Mouse (Mus musculus) testis, adult 2 months (tissue): Measurements from ENCODE around the gene Atf7. TPM values are rescaled to one million over a fixed set of nuclear protein-coding genes. Genes with fewer than 3 reads are reported as not detected.

ENCODE experiments used
- H3K27ac ChIP-seq: fragments of 200-500 bp; 2 replicates; pipeline ENCODE4 v1.5.1; 2012; ENCODE audit warnings: low read depth, low read length; ENCODE audit not compliant: control insufficient read depth, insufficient read depth
- H3K27me3 ChIP-seq: fragments of 200-500 bp; 2 replicates; pipeline ENCODE4 v1.6.1; 2012; ENCODE audit warnings: mild to moderate bottlenecking, low read length, moderate library complexity; ENCODE audit not compliant: control insufficient read depth, insufficient read depth
- H3K36me3 ChIP-seq: fragments of 200-500 bp; 2 replicates; pipeline ENCODE4 v1.6.1; 2012; ENCODE audit warnings: mild to moderate bottlenecking, low read length; ENCODE audit not compliant: control insufficient read depth, insufficient read depth
- H3K4me1 ChIP-seq: fragments of 200-500 bp; 2 replicates; pipeline ENCODE4 v1.6.1; 2012; ENCODE audit warnings: low read length; ENCODE audit not compliant: control insufficient read depth, insufficient read depth
- H3K4me3 ChIP-seq: fragments of 200-500 bp; 2 replicates; pipeline ENCODE4 v1.5.1; 2012; ENCODE audit warnings: low read depth, mild to moderate bottlenecking, low read length, moderate library complexity, mixed read lengths; ENCODE audit not compliant: control insufficient read depth
- CTCF ChIP-seq: fragments of 200-500 bp; IDR thresholded peaks from 2 replicates; pipeline ENCODE4 v1.5.1; 2012; ENCODE audit warnings: low read depth, mild to moderate bottlenecking, inconsistent platforms, low read length, moderate library complexity; ENCODE audit not compliant: control insufficient read depth, insufficient read depth, insufficient replicate concordance
- POLR2A ChIP-seq: fragments of 200-500 bp; IDR thresholded peaks from 2 replicates; pipeline ENCODE4 v1.6.1; 2012; ENCODE audit warnings: low read depth, mild to moderate bottlenecking, inconsistent platforms, low read length, moderate library complexity; ENCODE audit not compliant: control insufficient read depth
- polyA plus RNA-seq: library from polyadenylated mRNA; depleted of rRNA; stranded (reverse); fragments of >200 nt; gene quantifications from 2 replicates; pipeline ENCODE4 v1.2.3, GENCODE M21; 2012

Atf7 gene
- polyA plus RNA-seq, 1 experiment = 42.9 TPM

DNA sequence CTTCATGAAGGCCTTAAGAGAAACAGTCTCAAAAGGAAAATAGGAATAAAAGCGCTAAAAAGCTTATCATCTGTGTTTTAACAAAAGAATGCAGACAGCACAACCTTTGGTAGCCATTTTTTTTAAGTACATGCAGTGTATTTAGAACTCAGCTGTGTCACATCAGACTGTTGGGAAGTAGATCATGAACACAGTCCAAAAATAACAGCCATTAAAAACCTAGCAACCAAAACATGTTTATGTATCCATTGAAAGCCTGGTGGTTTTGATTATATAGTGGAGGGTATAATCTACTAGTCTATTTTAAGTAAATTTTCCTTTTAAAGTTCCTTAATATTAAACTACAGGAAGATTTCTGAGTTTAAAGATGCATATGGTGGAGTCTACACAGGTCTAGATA is 34.7 kb downstream of the Atf7 start:
- TF ChIP-seq CTCF (no peak), POLR2A (no peak)
- H3K4me1 ChIP-seq = no peaks in the 10 kb centered on the region
- H3K4me3 ChIP-seq = no peak overlapping the region
- no peaks in the 10 kb centered on the region for H3K27me3 ChIP-seq
- H3K27ac ChIP-seq = no peak overlapping the region
- no peaks in the 10 kb centered on the region; the same call in 1 of the 2 replicates for H3K36me3 ChIP-seq

DNA sequence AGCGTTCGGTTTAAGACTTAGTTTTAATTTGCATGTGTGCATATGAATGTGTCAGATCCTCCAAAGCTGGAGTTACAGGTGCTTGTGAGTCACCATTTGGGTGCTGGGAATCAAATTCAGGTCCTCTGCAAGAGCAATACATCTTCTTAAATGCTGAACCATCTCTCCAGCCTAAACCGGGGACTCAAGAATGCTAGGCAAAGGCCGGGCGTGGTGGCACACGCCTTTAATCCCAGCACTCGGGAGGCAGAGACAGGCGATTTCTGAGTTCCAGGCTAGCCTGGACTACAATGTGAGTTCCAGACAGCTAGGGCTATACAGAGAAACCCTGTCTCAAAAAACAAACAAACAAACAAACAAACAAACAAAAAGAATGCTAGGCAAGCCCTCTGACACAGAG is 35.4 kb downstream of the Atf7 start:
- Histone ChIP-seq H3K27me3 (no peaks in the 10 kb centered on the region), H3K36me3 (no peaks in the 10 kb centered on the region; the same call in 1 of the 2 replicates), H3K4me3 (no peak overlapping the region), H3K4me1 (no peaks in the 10 kb centered on the region), H3K27ac (no peak overlapping the region)
- TF ChIP-seq POLR2A = no peak
- no peak for TF ChIP-seq CTCF

DNA sequence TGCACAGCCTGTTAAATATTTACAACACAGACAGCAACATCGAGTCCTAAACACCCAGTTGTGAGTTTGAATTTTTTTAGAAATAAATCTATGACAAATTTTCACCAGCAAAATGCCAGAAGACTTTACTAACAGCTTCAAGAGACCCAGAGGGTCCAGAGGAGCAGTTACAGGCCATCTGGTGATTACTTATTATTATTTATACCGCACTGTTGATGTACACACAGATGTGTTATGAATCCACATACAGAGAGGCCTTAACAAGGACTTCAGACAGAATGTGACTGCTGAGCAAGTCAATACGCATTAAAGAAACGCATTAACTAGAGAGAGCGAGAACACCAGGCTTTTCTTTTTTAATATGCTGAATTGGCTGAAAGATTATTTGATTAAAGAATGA is 39.8 kb downstream of the Atf7 start:
- H3K4me1 ChIP-seq = no peaks in the 10 kb centered on the region
- TF ChIP-seq POLR2A (no peak), CTCF (no peak)
- no peak overlapping the region for H3K27ac ChIP-seq
- no peaks in the 10 kb centered on the region for H3K27me3 ChIP-seq
- no peak overlapping the region for H3K4me3 ChIP-seq
- H3K36me3 ChIP-seq = no peaks in the 10 kb centered on the region

DNA sequence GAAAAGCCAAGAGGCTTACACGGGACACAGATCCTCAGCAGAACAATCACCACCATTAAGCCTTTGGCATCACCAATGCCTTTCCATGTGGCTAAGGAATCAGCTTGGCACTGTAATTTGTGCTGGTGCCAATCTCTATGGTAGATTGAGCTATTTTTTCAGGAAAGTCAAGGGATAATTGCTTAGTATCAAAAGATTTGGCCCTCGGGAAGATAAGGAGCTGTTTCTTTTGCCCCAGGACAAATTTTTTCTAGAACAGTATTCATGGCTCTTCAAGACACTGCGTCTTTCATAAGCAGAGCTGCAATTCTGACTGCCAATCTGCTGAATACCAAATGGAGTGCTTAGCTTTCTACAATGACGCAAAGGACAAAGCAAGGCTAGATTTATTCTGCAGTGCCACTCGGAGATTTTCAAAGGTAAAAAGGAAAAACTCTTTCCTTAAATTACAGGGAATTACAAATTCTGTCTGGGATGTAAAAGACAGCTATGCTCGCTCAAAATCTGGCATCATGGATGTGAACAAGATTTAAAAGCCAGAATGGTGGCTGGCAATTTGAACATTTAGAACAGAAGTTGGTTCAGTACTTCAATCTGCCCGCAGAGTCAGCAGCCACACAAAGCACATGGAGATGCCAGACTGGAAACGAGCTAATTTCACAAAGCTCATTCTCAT is 41.4 kb downstream of the Atf7 start:
- Histone ChIP-seq H3K4me3 (no peak overlapping the region), H3K36me3 (no peaks in the 10 kb centered on the region), H3K27me3 (no peaks in the 10 kb centered on the region), H3K4me1 (no peaks in the 10 kb centered on the region), H3K27ac (no peak overlapping the region)
- no peak for TF ChIP-seq CTCF
- TF ChIP-seq POLR2A = no peak

GRCm38 (mm10) chr15:102581205-102581604 is 44.1 kb downstream of the Atf7 start:
- no peaks in the 10 kb centered on the region for H3K27me3 ChIP-seq
- no peak overlapping the region for H3K27ac ChIP-seq
- TF ChIP-seq CTCF (no peak), POLR2A (no peak)
- H3K4me3 ChIP-seq = no peak overlapping the region
- no peaks in the 10 kb centered on the region for H3K36me3 ChIP-seq
- H3K4me1 ChIP-seq = no peaks in the 10 kb centered on the region

GRCm38 (mm10) chr15:102578351-102578750 is 46.9 kb downstream of the Atf7 start:
- Histone ChIP-seq H3K27ac (no peak overlapping the region), H3K36me3 (no peaks in the 10 kb centered on the region), H3K4me1 (no peaks in the 10 kb centered on the region), H3K4me3 (no peak overlapping the region), H3K27me3 (no peaks in the 10 kb centered on the region)
- TF ChIP-seq POLR2A (no peak), CTCF (no peak)

- H3K27ac ChIP-seq = no peak overlapping the region
- H3K4me3 ChIP-seq = no peak overlapping the region
- TF ChIP-seq POLR2A (no peak), CTCF (no peak)
- no peaks in the 10 kb centered on the region for H3K36me3 ChIP-seq
- no peaks in the 10 kb centered on the region for H3K27me3 ChIP-seq
- H3K4me1 ChIP-seq = no peaks in the 10 kb centered on the region
Measured at GRCm38 (mm10) chr15:102576972-102577371, 48.3 kb downstream of the Atf7 start.
